ENCODE assay signal across 9 mouse cellular contexts in genomic region chr2:37748442-37749066, GRCm38 (mm10). TPM values are rescaled to one million over a fixed set of nuclear protein-coding genes. Genes with fewer than 3 reads are reported as not detected.
DNase-seq lines count a peak whose midpoint lies in the region; ATAC-seq and TF ChIP-seq lines count a peak whose summit lies in the region.
"Had no signal": no experiment of that assay in that cellular context is flagged by ENCODE, and none has a peak within 500 bp of the region (broad histone marks: within the 10 kb centered on the region; RNA-seq: fewer than 3 reads in every experiment).

No protein-coding gene starts in this region.

- no peak overlapping the region for H3K9ac ChIP-seq in kidney, embryonic 16.5 days (replicated peaks; ENCODE audit: low read length)
- H3K9ac ChIP-seq in intestine, postnatal 0 days (ENCODE audit: low read depth, low read length) = no peak overlapping the region
- H3K9ac ChIP-seq in stomach, postnatal 0 days (ENCODE audit: low read length) = no peak overlapping the region

- ATAC-seq in kidney, embryonic 16.5 days (ENCODE audit: low FRiP score, low TSS enrichment) = peak; percentile 41; the same call in 1 of the 2 replicates
- ATAC-seq in intestine, postnatal 0 days = no peak
- ATAC-seq in stomach, postnatal 0 days (ENCODE audit: low FRiP score, low TSS enrichment) = no peak; the same call in 1 of the 2 replicates
- ATAC-seq in inflammation-experienced regulatory T-cells, adult 6 months = no peak

- H3K27me3 ChIP-seq in kidney, embryonic 16.5 days (ENCODE audit: insufficient read depth, low read length) = no peaks in the 10 kb centered on the region
- H3K27me3 ChIP-seq in cerebellum, adult 2 months (ENCODE audit: control insufficient read depth, insufficient read depth, low read length) = no peaks in the 10 kb centered on the region
- H3K27me3 ChIP-seq in intestine, postnatal 0 days (replicated peaks; ENCODE audit: control insufficient read depth, insufficient read depth, low read length) = no peaks in the 10 kb centered on the region
- H3K27me3 ChIP-seq in stomach, postnatal 0 days (ENCODE audit: control insufficient read depth, insufficient read depth, low read length) = no peaks in the 10 kb centered on the region
- H3K27me3 ChIP-seq: Patski had no signal

- TF ChIP-seq CTCF in cerebellum, adult 2 months (IDR thresholded peaks at IDR 0.05; ENCODE audit: borderline replicate concordance, insufficient read depth, low read depth, low read length) = no peak
- TF ChIP-seq CTCF in intestine, postnatal 0 days (IDR thresholded peaks at IDR 0.05; ENCODE audit: low read depth) = no peak
- no peak for TF ChIP-seq CTCF in stomach, postnatal 0 days (IDR thresholded peaks at IDR 0.05; ENCODE audit: low read depth)

- H3K9me3 ChIP-seq in kidney, embryonic 16.5 days (ENCODE audit: low read length) = no peaks in the 10 kb centered on the region
- no peaks in the 10 kb centered on the region for H3K9me3 ChIP-seq in intestine, postnatal 0 days (ENCODE audit: control insufficient read depth)
- no peaks in the 10 kb centered on the region for H3K9me3 ChIP-seq in stomach, postnatal 0 days (ENCODE audit: control insufficient read depth, low read length)

- H3K4me2 ChIP-seq in kidney, embryonic 16.5 days (replicated peaks; ENCODE audit: low read depth, low read length) = no peak overlapping the region
- H3K4me2 ChIP-seq in intestine, postnatal 0 days (replicated peaks; ENCODE audit: low read depth) = no peak overlapping the region
- no peak overlapping the region for H3K4me2 ChIP-seq in stomach, postnatal 0 days (replicated peaks; ENCODE audit: low read depth)

- H3K27ac ChIP-seq in kidney, embryonic 16.5 days (ENCODE audit: low read length) = no peak overlapping the region
- peak overlapping the region; percentile 11; the same call in 1 of the 2 replicates for H3K27ac ChIP-seq in cerebellum, adult 2 months (ENCODE audit: insufficient read depth, low read length)
- peak overlapping the region; percentile 2; the same call in 1 of the 2 replicates for H3K27ac ChIP-seq in intestine, postnatal 0 days (ENCODE audit: low read depth, low read length)
- H3K27ac ChIP-seq in stomach, postnatal 0 days (replicated peaks) = peak overlapping the region; percentile 53

- DNase-seq in kidney, adult 8-10 months = no peak
- peak; percentile 58 to 61 for DNase-seq in cerebellum, adult 2 months
- peak; percentile 57 for DNase-seq in gastrocnemius, postnatal 25 days
- no peak for DNase-seq in stomach, postnatal 0 days (ENCODE audit: low spot score)
- no peak for DNase-seq in thymus, postnatal 36 days

- H3K4me3 ChIP-seq in kidney, embryonic 16.5 days (ENCODE audit: low read length) = no peak overlapping the region
- H3K4me3 ChIP-seq in cerebellum, adult 2 months (replicated peaks; ENCODE audit: insufficient read depth, low read depth, low read length) = no peak overlapping the region
- H3K4me3 ChIP-seq in intestine, postnatal 0 days (ENCODE audit: low read depth, low read length) = no peak overlapping the region
- H3K4me3 ChIP-seq in stomach, postnatal 0 days (ENCODE audit: low read depth, low read length) = no peak overlapping the region

- peaks cover 19% of the 10 kb centered on the region for H3K4me1 ChIP-seq in kidney, embryonic 16.5 days (ENCODE audit: insufficient read depth, low read length)
- peaks cover 16% of the 10 kb centered on the region for H3K4me1 ChIP-seq in cerebellum, adult 2 months (ENCODE audit: control insufficient read depth, insufficient read depth, low read length)
- 0 out of 2 replicates have a peak, but pooled peaks cover 3% of the 10 kb centered on the region for H3K4me1 ChIP-seq in intestine, postnatal 0 days (replicated peaks; ENCODE audit: control insufficient read depth, insufficient read depth, low read length)
- no peaks in the 10 kb centered on the region for H3K4me1 ChIP-seq in stomach, postnatal 0 days (replicated peaks; ENCODE audit: control insufficient read depth, insufficient read depth)

- TF ChIP-seq EP300 in stomach, postnatal 0 days (optimal IDR thresholded peaks at IDR 0.05) = no peak

- WGBS in kidney, embryonic 16.5 days = 38% methylated on average over 10 of the region's 10 CpGs
- 37% methylated on average over 10 of the region's 10 CpGs for WGBS in cerebellum, adult 2 months
- WGBS in intestine, postnatal 0 days = 51% methylated on average over 10 of the region's 10 CpGs
- whole genome bisulfite sequencing in stomach, postnatal 0 days = 42% methylated on average over 10 of the region's 10 CpGs

- H3K36me3 ChIP-seq in kidney, embryonic 16.5 days (ENCODE audit: insufficient read depth, low read length) = no peaks in the 10 kb centered on the region
- H3K36me3 ChIP-seq in intestine, postnatal 0 days (ENCODE audit: control insufficient read depth, insufficient read depth) = no peaks in the 10 kb centered on the region
- H3K36me3 ChIP-seq in stomach, postnatal 0 days (ENCODE audit: control insufficient read depth, insufficient read depth, low read length) = no peaks in the 10 kb centered on the region

- no peak for TF ChIP-seq POLR2A in cerebellum, adult 2 months (IDR thresholded peaks at IDR 0.05; ENCODE audit: borderline replicate concordance, insufficient read depth, low read length)

RNA-seq across cellular contexts. Expression of gene Crb2, which starts 27.5 kb away (rescaled TPM):
- 4.5 and 4.6 TPM in 2 replicates for polyA plus RNA-seq in kidney, embryonic 16.5 days (2015; fragmentation: Nextera tagmentation; extraction: Ambion mirVana)
- polyA plus RNA-seq in cerebellum, adult 2 months (2012; rRNA removed) = 1.1 and 1.4 TPM in 2 replicates
- not detected for total RNA-seq in gastrocnemius, postnatal 25 days (2021)
- 0.51 and 0.60 TPM in 2 replicates for polyA plus RNA-seq in intestine, postnatal 0 days (2015; fragmentation: Nextera tagmentation; extraction: Ambion mirVana)
- 0.47 and 0.74 TPM in 2 replicates for polyA plus RNA-seq in stomach, postnatal 0 days (2015; fragmentation: Nextera tagmentation; extraction: Ambion mirVana)
- polyA plus RNA-seq in inflammation-experienced regulatory T-cells, adult 6 months (2017; shearing (Covaris generic)) = not detected

RNA-seq across cellular contexts. Expression of gene Strbp, which starts 44.9 kb away (rescaled TPM):
- polyA plus RNA-seq in kidney, embryonic 16.5 days (2015; fragmentation: Nextera tagmentation; extraction: Ambion mirVana) = 38.7 and 39.0 TPM in 2 replicates
- 49.5 and 50.6 TPM in 2 replicates for polyA plus RNA-seq in cerebellum, adult 2 months (2012; rRNA removed)
- total RNA-seq in gastrocnemius, postnatal 25 days (2021) = 10 to 100 TPM; 14.4 to 16.9 TPM
- polyA plus RNA-seq in intestine, postnatal 0 days (2015; fragmentation: Nextera tagmentation; extraction: Ambion mirVana) = 20.4 and 22.5 TPM in 2 replicates
- 27.5 and 29.2 TPM in 2 replicates for polyA plus RNA-seq in stomach, postnatal 0 days (2015; fragmentation: Nextera tagmentation; extraction: Ambion mirVana)
- polyA plus RNA-seq in inflammation-experienced regulatory T-cells, adult 6 months (2017; shearing (Covaris generic)) = 10 to 100 TPM in 1 of 3 experiments, 1 to 10 TPM in 2; 7.4 to 10.1 (median 9.3) TPM

Comparison
In these comparisons a context has a peak if more than half of its experiments do, and no peak if none do; other contexts are left out.
1. DNase-seq: peak in cerebellum, adult 2 months (2 of 2) and gastrocnemius, postnatal 25 days (single experiment); none in kidney, adult 8-10 months (0 of 2), stomach, postnatal 0 days (single experiment) and thymus, postnatal 36 days (0 of 2).